Mouse (Mus musculus): ENCODE measurements at regions not wholly inside any gene's neighbourhood (a gene's known extent, or its start where the extent isn't known, plus 50 kb on each side); places are given as distances from the start of the nearest gene placed in this dataset.

GRCm38 (mm10) chr3:148136791-148137251 is 853.5 kb downstream of the Adgrl2 start:
- WGBS = 66% methylated on average over 3 of the region's 3 CpGs
- Histone ChIP-seq H3K9ac (no peak overlapping the region), H3K27ac (replicated peaks) (no peak overlapping the region), H3K4me2 (no peak overlapping the region), H3K27me3 (replicated peaks) (no peaks in the 10 kb centered on the region), H3K36me3 (no peaks in the 10 kb centered on the region), H3K4me1 (no peaks in the 10 kb centered on the region), H3K4me3 (no peak overlapping the region), H3K9me3 (no peaks in the 10 kb centered on the region)
- no peak for ATAC-seq (ENCODE audit: extremely low read depth, insufficient number of reproducible peaks, low FRiP score, low TSS enrichment)

GRCm38 (mm10) chr3:148134646-148135045 is 855.7 kb downstream of the Adgrl2 start:
- no peak overlapping the region for H3K4me2 ChIP-seq
- H3K9ac ChIP-seq = no peak overlapping the region
- H3K4me1 ChIP-seq = no peaks in the 10 kb centered on the region
- H3K36me3 ChIP-seq = no peaks in the 10 kb centered on the region
- WGBS = 67% methylated on average over 2 of the region's 2 CpGs
- no peaks in the 10 kb centered on the region for H3K27me3 ChIP-seq (replicated peaks)
- no peak for ATAC-seq (ENCODE audit: extremely low read depth, insufficient number of reproducible peaks, low FRiP score, low TSS enrichment)
- no peak overlapping the region for H3K27ac ChIP-seq (replicated peaks)
- no peak overlapping the region for H3K4me3 ChIP-seq
- H3K9me3 ChIP-seq = no peaks in the 10 kb centered on the region

- H3K27ac ChIP-seq (replicated peaks) = no peak overlapping the region
- H3K4me1 ChIP-seq = no peaks in the 10 kb centered on the region
- no peaks in the 10 kb centered on the region for H3K36me3 ChIP-seq
- no peak overlapping the region for H3K4me2 ChIP-seq
- no peak overlapping the region for H3K4me3 ChIP-seq
- no peak overlapping the region for H3K9ac ChIP-seq
- no peak for ATAC-seq (ENCODE audit: extremely low read depth, insufficient number of reproducible peaks, low FRiP score, low TSS enrichment)
- H3K9me3 ChIP-seq = peaks cover 34% of the 10 kb centered on the region
- no peaks in the 10 kb centered on the region for H3K27me3 ChIP-seq (replicated peaks)
These were observed 874.8 kb downstream of the Adgrl2 start for GRCm38 (mm10) chr3:148115576-148115975.

GRCm38 (mm10) chr3:148112204-148112603 is 878.2 kb downstream of the Adgrl2 start:
- Histone ChIP-seq H3K4me3 (no peak overlapping the region), H3K27me3 (replicated peaks) (no peaks in the 10 kb centered on the region), H3K9me3 (peaks cover 12% of the 10 kb centered on the region), H3K4me2 (no peak overlapping the region), H3K4me1 (no peaks in the 10 kb centered on the region), H3K36me3 (no peaks in the 10 kb centered on the region), H3K9ac (no peak overlapping the region), H3K27ac (replicated peaks) (no peak overlapping the region)
- ATAC-seq (ENCODE audit: extremely low read depth, insufficient number of reproducible peaks, low FRiP score, low TSS enrichment) = no peak
- 80% methylated on average over 3 of the region's 3 CpGs for WGBS

- no peak overlapping the region for H3K4me2 ChIP-seq
- H3K9me3 ChIP-seq = peaks cover 7% of the 10 kb centered on the region
- no peak for ATAC-seq (ENCODE audit: extremely low read depth, insufficient number of reproducible peaks, low FRiP score, low TSS enrichment)
- H3K9ac ChIP-seq = no peak overlapping the region
- no peaks in the 10 kb centered on the region for H3K36me3 ChIP-seq
- WGBS = 94% methylated on average over 1 of the region's 1 CpGs
- no peak overlapping the region for H3K4me3 ChIP-seq
- no peaks in the 10 kb centered on the region for H3K27me3 ChIP-seq (replicated peaks)
- H3K27ac ChIP-seq (replicated peaks) = no peak overlapping the region
- no peaks in the 10 kb centered on the region for H3K4me1 ChIP-seq
These were observed 883.3 kb downstream of the Adgrl2 start for GRCm38 (mm10) chr3:148107031-148107430.

GRCm38 (mm10) chr3:148093930-148094329 is 896.4 kb downstream of the Adgrl2 start:
- H3K27ac ChIP-seq (replicated peaks) = no peak overlapping the region
- WGBS = 84% methylated on average over 4 of the region's 4 CpGs
- H3K9me3 ChIP-seq = no peaks in the 10 kb centered on the region
- H3K9ac ChIP-seq = no peak overlapping the region
- no peaks in the 10 kb centered on the region for H3K4me1 ChIP-seq
- no peak for ATAC-seq (ENCODE audit: extremely low read depth, insufficient number of reproducible peaks, low FRiP score, low TSS enrichment)
- H3K4me3 ChIP-seq = no peak overlapping the region
- no peaks in the 10 kb centered on the region for H3K27me3 ChIP-seq (replicated peaks)
- no peaks in the 10 kb centered on the region for H3K36me3 ChIP-seq
- H3K4me2 ChIP-seq = no peak overlapping the region

GRCm38 (mm10) chr3:148075841-148076240 is 914.5 kb downstream of the Adgrl2 start:
- H3K9ac ChIP-seq = no peak overlapping the region
- no peaks in the 10 kb centered on the region for H3K27me3 ChIP-seq (replicated peaks)
- no peak overlapping the region for H3K4me3 ChIP-seq
- H3K27ac ChIP-seq (replicated peaks) = no peak overlapping the region
- no peaks in the 10 kb centered on the region for H3K9me3 ChIP-seq
- no peak overlapping the region for H3K4me2 ChIP-seq
- no peaks in the 10 kb centered on the region for H3K4me1 ChIP-seq
- no peak for ATAC-seq (ENCODE audit: extremely low read depth, insufficient number of reproducible peaks, low FRiP score, low TSS enrichment)
- 57% methylated on average over 2 of the region's 2 CpGs for WGBS
- no peaks in the 10 kb centered on the region for H3K36me3 ChIP-seq

GRCm38 (mm10) chr3:148066701-148067100 is 923.7 kb downstream of the Adgrl2 start:
- H3K27ac ChIP-seq (replicated peaks) = no peak overlapping the region
- H3K4me1 ChIP-seq = no peaks in the 10 kb centered on the region
- WGBS = 89% methylated on average over 6 of the region's 6 CpGs
- no peak for ATAC-seq (ENCODE audit: extremely low read depth, insufficient number of reproducible peaks, low FRiP score, low TSS enrichment)
- no peaks in the 10 kb centered on the region for H3K9me3 ChIP-seq
- no peak overlapping the region for H3K4me3 ChIP-seq
- no peaks in the 10 kb centered on the region for H3K27me3 ChIP-seq (replicated peaks)
- H3K36me3 ChIP-seq = no peaks in the 10 kb centered on the region
- H3K9ac ChIP-seq = no peak overlapping the region
- H3K4me2 ChIP-seq = no peak overlapping the region

- no peak for ATAC-seq (ENCODE audit: extremely low read depth, insufficient number of reproducible peaks, low FRiP score, low TSS enrichment)
- Histone ChIP-seq H3K4me3 (no peak overlapping the region), H3K9ac (no peak overlapping the region), H3K27ac (replicated peaks) (no peak overlapping the region), H3K4me2 (no peak overlapping the region), H3K4me1 (peaks cover 15% of the 10 kb centered on the region), H3K27me3 (replicated peaks) (no peaks in the 10 kb centered on the region), H3K9me3 (no peaks in the 10 kb centered on the region), H3K36me3 (no peaks in the 10 kb centered on the region)
- WGBS = 23% methylated on average over 4 of the region's 4 CpGs
These were observed 934.3 kb downstream of the Adgrl2 start for GRCm38 (mm10) chr3:148056074-148056473.

GRCm38 (mm10) chr3:148052516-148052915 is 937.8 kb downstream of the Adgrl2 start:
- Histone ChIP-seq H3K9ac (no peak overlapping the region), H3K4me2 (no peak overlapping the region), H3K36me3 (no peaks in the 10 kb centered on the region), H3K4me1 (peaks cover 15% of the 10 kb centered on the region), H3K9me3 (no peaks in the 10 kb centered on the region), H3K4me3 (no peak overlapping the region), H3K27me3 (replicated peaks) (no peaks in the 10 kb centered on the region), H3K27ac (replicated peaks) (no peak overlapping the region)
- WGBS = 72% methylated on average over 5 of the region's 5 CpGs
- no peak for ATAC-seq (ENCODE audit: extremely low read depth, insufficient number of reproducible peaks, low FRiP score, low TSS enrichment)

- 75% methylated on average over 2 of the region's 2 CpGs for WGBS
- no peaks in the 10 kb centered on the region for H3K4me1 ChIP-seq
- no peak overlapping the region for H3K9ac ChIP-seq
- H3K27me3 ChIP-seq (replicated peaks) = no peaks in the 10 kb centered on the region
- no peak for ATAC-seq (ENCODE audit: extremely low read depth, insufficient number of reproducible peaks, low FRiP score, low TSS enrichment)
- H3K4me2 ChIP-seq = no peak overlapping the region
- no peaks in the 10 kb centered on the region for H3K9me3 ChIP-seq
- no peak overlapping the region for H3K4me3 ChIP-seq
- no peak overlapping the region for H3K27ac ChIP-seq (replicated peaks)
- no peaks in the 10 kb centered on the region for H3K36me3 ChIP-seq
These were observed 942.1 kb downstream of the Adgrl2 start for GRCm38 (mm10) chr3:148048247-148048646.

GRCm38 (mm10) chr3:148032532-148032931 is 957.8 kb downstream of the Adgrl2 start:
- Histone ChIP-seq H3K4me2 (no peak overlapping the region), H3K9ac (no peak overlapping the region), H3K27me3 (replicated peaks) (no peaks in the 10 kb centered on the region), H3K4me1 (peaks cover 25% of the 10 kb centered on the region), H3K9me3 (no peaks in the 10 kb centered on the region), H3K4me3 (no peak overlapping the region), H3K36me3 (no peaks in the 10 kb centered on the region), H3K27ac (replicated peaks) (no peak overlapping the region)
- WGBS = 76% methylated on average over 6 of the region's 6 CpGs
- no peak for ATAC-seq (ENCODE audit: extremely low read depth, insufficient number of reproducible peaks, low FRiP score, low TSS enrichment)

Data from heart, embryonic 13.5 days (tissue).